Mouse (Mus musculus): ENCODE results near the gene Klf12. TPM values are rescaled to one million over a fixed set of nuclear protein-coding genes. Genes with fewer than 3 reads are reported as not detected.

The Klf12 gene
- polyA plus RNA-seq, 1 experiment from 2014 or later, result 29.6 TPM

DNA sequence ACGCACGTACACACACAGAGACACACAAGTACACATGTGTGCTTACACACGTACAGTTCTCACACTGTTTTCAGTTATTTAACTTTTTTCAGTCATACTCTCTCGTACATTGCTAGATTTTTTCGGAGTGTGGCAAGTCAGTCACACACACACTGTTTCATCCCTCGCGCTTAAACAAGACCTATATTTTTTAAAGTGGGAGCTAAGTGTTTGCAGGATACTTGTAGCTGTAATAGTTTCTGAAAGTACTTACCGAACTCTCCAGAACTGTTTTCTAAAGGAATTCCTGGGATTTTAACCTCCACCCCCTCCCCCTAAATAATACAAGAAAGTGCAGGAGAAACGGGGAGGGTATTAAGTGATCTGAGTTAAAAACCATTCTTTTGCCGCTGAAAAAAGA, 434.1 kb downstream of the Klf12 start:
- WGBS, result 88% methylated on average over 10 of the region's 10 CpGs

DNA sequence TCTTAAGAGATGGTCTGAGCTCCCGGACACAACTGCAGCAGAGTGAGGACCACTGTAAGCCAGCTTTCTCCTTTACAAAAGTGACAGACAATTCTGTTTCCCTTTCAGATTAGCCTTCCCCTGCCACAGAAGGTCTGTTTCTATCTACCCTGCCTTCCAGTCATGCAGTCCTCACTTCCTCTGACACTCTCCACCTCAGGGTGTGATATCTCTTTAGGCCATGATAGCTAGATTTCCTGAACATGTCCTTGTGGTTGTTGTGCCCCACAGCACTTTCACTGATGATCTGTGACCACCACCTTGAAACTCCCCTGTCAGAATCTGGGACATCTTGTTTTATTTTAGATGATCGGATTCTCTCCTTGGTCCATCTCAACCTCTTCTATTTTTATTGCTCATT, 437.0 kb downstream of the Klf12 start:
- no peaks in the 10 kb centered on the region for H3K9me3 ChIP-seq (ENCODE audit: control insufficient read depth, low read length)
- WGBS, result 90% methylated on average over 2 of the region's 2 CpGs

More for the DNA sequence above, 434.1 kb downstream of the Klf12 start:
- Histone ChIP-seq H3K4me1 (replicated peaks; ENCODE audit: control insufficient read depth, insufficient read depth, low read length) (no peaks in the 10 kb centered on the region), H3K27ac (ENCODE audit: low read depth, low read length) (no peak overlapping the region), H3K27me3 (ENCODE audit: control insufficient read depth, insufficient read depth, low read length) (no peaks in the 10 kb centered on the region), H3K36me3 (ENCODE audit: control insufficient read depth, insufficient read depth, low read length) (no peaks in the 10 kb centered on the region), H3K4me3 (ENCODE audit: low read depth, low read length) (no peak overlapping the region), H3K9me3 (ENCODE audit: control insufficient read depth, low read length) (no peaks in the 10 kb centered on the region), H3K4me2 (replicated peaks; ENCODE audit: low read depth, low read length) (no peak overlapping the region), H3K9ac (ENCODE audit: low read depth, low read length) (no peak overlapping the region)
- no peak for DNase-seq (ENCODE audit: low spot score)
- ATAC-seq (ENCODE audit: low FRiP score), result no peak

DNA sequence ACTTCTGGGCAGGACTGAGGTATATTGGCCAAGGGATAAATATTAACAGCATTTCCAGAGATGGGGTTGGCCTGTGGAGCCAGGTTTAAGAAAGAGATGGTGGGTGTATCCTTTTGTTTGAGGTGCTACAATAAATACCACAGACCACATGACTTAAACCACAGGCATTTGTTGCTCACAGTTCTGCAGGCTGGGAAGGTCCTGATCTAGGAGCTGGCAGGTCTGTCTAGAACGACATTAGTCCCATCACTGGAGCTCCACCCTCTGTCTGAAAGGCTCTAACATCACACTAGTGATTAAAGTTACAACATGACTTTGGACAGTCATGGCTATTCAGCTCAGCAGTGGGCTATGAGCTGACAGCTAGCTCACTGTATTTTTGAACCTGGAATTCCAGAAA, 457.8 kb downstream of the Klf12 start:
- Histone ChIP-seq H3K9ac (ENCODE audit: low read depth, low read length) (no peak overlapping the region), H3K4me1 (replicated peaks; ENCODE audit: control insufficient read depth, insufficient read depth, low read length) (no peaks in the 10 kb centered on the region), H3K4me3 (ENCODE audit: low read depth, low read length) (no peak overlapping the region), H3K27ac (ENCODE audit: low read depth, low read length) (no peak overlapping the region), H3K36me3 (ENCODE audit: control insufficient read depth, insufficient read depth, low read length) (no peaks in the 10 kb centered on the region), H3K9me3 (ENCODE audit: control insufficient read depth, low read length) (no peaks in the 10 kb centered on the region), H3K27me3 (ENCODE audit: control insufficient read depth, insufficient read depth, low read length) (no peaks in the 10 kb centered on the region), H3K4me2 (replicated peaks; ENCODE audit: low read depth, low read length) (no peak overlapping the region)
- WGBS, result 67% methylated on average over 1 of the region's 1 CpGs
- no peak for ATAC-seq (ENCODE audit: low FRiP score)
- DNase-seq (ENCODE audit: low spot score), result no peak

More for the DNA sequence above, 437.0 kb downstream of the Klf12 start:
- Histone ChIP-seq H3K27me3 (ENCODE audit: control insufficient read depth, insufficient read depth, low read length) (no peaks in the 10 kb centered on the region), H3K9ac (ENCODE audit: low read depth, low read length) (no peak overlapping the region), H3K36me3 (ENCODE audit: control insufficient read depth, insufficient read depth, low read length) (no peaks in the 10 kb centered on the region), H3K27ac (ENCODE audit: low read depth, low read length) (no peak overlapping the region), H3K4me1 (replicated peaks; ENCODE audit: control insufficient read depth, insufficient read depth, low read length) (no peaks in the 10 kb centered on the region), H3K4me3 (ENCODE audit: low read depth, low read length) (no peak overlapping the region), H3K4me2 (replicated peaks; ENCODE audit: low read depth, low read length) (no peak overlapping the region)
- no peak for DNase-seq (ENCODE audit: low spot score)
- no peak for ATAC-seq (ENCODE audit: low FRiP score)
